19 mouse cellular contexts compared by ENCODE assay signal in the genomic region with DNA sequence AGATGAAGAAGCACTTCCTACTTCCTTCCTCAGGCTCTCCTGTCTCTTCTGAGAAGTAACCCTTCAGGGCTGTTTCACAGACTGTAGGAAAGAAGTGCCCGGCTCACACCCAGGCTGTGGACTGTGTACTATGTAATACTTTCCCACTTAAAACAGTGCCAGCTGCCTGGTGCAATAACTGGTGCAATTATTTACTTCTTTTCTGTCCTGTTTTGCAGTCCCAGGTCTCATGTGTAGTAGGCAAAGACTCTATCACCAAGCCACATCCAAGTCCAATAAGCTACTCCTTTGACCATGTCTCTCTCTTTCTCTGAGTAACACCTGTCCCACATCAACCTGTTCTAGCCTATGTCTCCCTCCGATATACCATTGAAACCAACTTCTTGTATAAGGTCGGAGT.
"Had no signal": no experiment of that assay in that cellular context is flagged by ENCODE, and none has a peak within 500 bp of the region (broad histone marks: within the 10 kb centered on the region; RNA-seq: fewer than 3 reads in every experiment).

No protein-coding gene starts in this region.

- H3K4me2 ChIP-seq: liver, embryonic 13.5 days; lung, embryonic 14.5 days; midbrain, embryonic 12.5 days; midbrain, embryonic 15.5 days; neural tube, embryonic 12.5 days; neural tube, embryonic 15.5 days had no signal

- H3K9me3 ChIP-seq: liver, embryonic 13.5 days; midbrain, embryonic 12.5 days; midbrain, embryonic 15.5 days; neural tube, embryonic 12.5 days; neural tube, embryonic 15.5 days had no signal

- H3K36me3 ChIP-seq: liver, embryonic 13.5 days; midbrain, embryonic 12.5 days; midbrain, embryonic 15.5 days; neural tube, embryonic 12.5 days; neural tube, embryonic 15.5 days had no signal

- H3K27ac ChIP-seq: kidney, postnatal 0 days; layer of hippocampus, adult 2 months; liver, embryonic 13.5 days; macrophage; midbrain, embryonic 12.5 days; midbrain, embryonic 15.5 days; neural tube, embryonic 12.5 days; neural tube, embryonic 15.5 days; stomach, postnatal 0 days had no signal

- ATAC-seq: lung, postnatal 0 days; midbrain, embryonic 15.5 days had no signal

- H3K4me3 ChIP-seq: layer of hippocampus, adult 2 months; liver, embryonic 13.5 days; midbrain, embryonic 12.5 days; midbrain, embryonic 15.5 days; neural tube, embryonic 12.5 days; neural tube, embryonic 15.5 days had no signal

- H3K27me3 ChIP-seq: liver, embryonic 13.5 days; midbrain, embryonic 15.5 days; neural tube, embryonic 12.5 days; neural tube, embryonic 15.5 days had no signal

- H3K4me1 ChIP-seq: liver, embryonic 13.5 days; midbrain, embryonic 15.5 days; neural tube, embryonic 12.5 days; neural tube, embryonic 15.5 days had no signal

- DNase-seq: kidney, postnatal 25 days; layer of hippocampus, adult 9-11 months; liver, embryonic 13.5 days; lung, embryonic 14.5 days; right cerebral cortex, adult 18-20 months; right cerebral cortex, postnatal 14 days; right cerebral cortex, postnatal 4 days; thymus, adult 2 months; thymus, postnatal 14 days; thymus, postnatal 4 days had no signal

- H3K9ac ChIP-seq: liver, embryonic 13.5 days; lung, embryonic 14.5 days; midbrain, embryonic 12.5 days; midbrain, embryonic 15.5 days; neural tube, embryonic 12.5 days; neural tube, embryonic 15.5 days had no signal
